Mouse (Mus musculus): ENCODE data around the gene Olfr305. TPM values are rescaled to one million over a fixed set of nuclear protein-coding genes. Genes with fewer than 3 reads are reported as not detected.
"Not testable (repeated sequence)": the region's sequence is repeated elsewhere in the genome, so short reads cannot be mapped to it uniquely, and the experiment has no call there.

Olfr305 gene
- not detected for polyA plus RNA-seq (2021)

GRCm38 (mm10) chr7:86366828-86367227, at the start of gene Olfr305:
Gene Olfr305 (minus strand): TSS chr7:86366928.
- DNase-seq (ENCODE audit: low read depth, low spot score) (no peak), ATAC-seq (no peak)
- H3K27me3 ChIP-seq: no peaks in the 10 kb centered on the region
- POLR2A ChIA-PET: no interaction called here
- CTCF ChIA-PET: no interaction called here
- TF ChIP-seq CTCF (IDR thresholded peaks at IDR 0.05): no peak
- in situ Hi-C loops (cut with MboI; ENCODE audit: low pct_unique_long_range_greater_than_20kb): no loop called here

GRCm38 (mm10) chr7:86403546-86403945, 36.8 kb upstream of the Olfr305 start, which contains the start of gene Olfr301:
Gene Olfr301 (plus strand): TSS chr7:86403846.
- POLR2A ChIA-PET: no interaction called here
- no peaks in the 10 kb centered on the region for H3K27me3 ChIP-seq
- in situ Hi-C loops (cut with MboI; ENCODE audit: low pct_unique_long_range_greater_than_20kb): no loop called here
- CTCF ChIA-PET: no interaction called here
- no peak for TF ChIP-seq CTCF (IDR thresholded peaks at IDR 0.05)
- no peak for DNase-seq (ENCODE audit: low read depth, low spot score)
- no peak for ATAC-seq

- in situ Hi-C loops (cut with MboI; ENCODE audit: low pct_unique_long_range_greater_than_20kb): no loop called here
- no peak for ATAC-seq
- CTCF ChIA-PET: no interaction called here
- POLR2A ChIA-PET: no interaction called here
- no peaks in the 10 kb centered on the region for H3K27me3 ChIP-seq
- TF ChIP-seq CTCF (IDR thresholded peaks at IDR 0.05): no peak
- no peak for DNase-seq (ENCODE audit: low read depth, low spot score)
Observed at GRCm38 (mm10) chr7:86397689-86398088, 31.0 kb upstream of the Olfr305 start, which contains the start of gene Olfr303. Gene Olfr303 (minus strand): TSS chr7:86397789.

GRCm38 (mm10) chr7:86386558-86386957, 19.8 kb upstream of the Olfr305 start, which contains the start of gene Olfr304:
Gene Olfr304 (minus strand): TSS chr7:86386658.
- no peak for TF ChIP-seq CTCF (IDR thresholded peaks at IDR 0.05)
- ATAC-seq (no peak), DNase-seq (ENCODE audit: low read depth, low spot score) (no peak)
- CTCF ChIA-PET: no interaction called here
- H3K27me3 ChIP-seq: no peaks in the 10 kb centered on the region
- in situ Hi-C loops (cut with MboI; ENCODE audit: low pct_unique_long_range_greater_than_20kb): no loop called here
- POLR2A ChIA-PET: no interaction called here

GRCm38 (mm10) chr7:86385769-86386168, 19.0 kb upstream of the Olfr305 start:
- POLR2A ChIA-PET: no interaction called here
- CTCF ChIA-PET: no interaction called here
- peak; percentile 16 for TF ChIP-seq CTCF (IDR thresholded peaks at IDR 0.05)
- DNase-seq (ENCODE audit: low read depth, low spot score): no peak
- in situ Hi-C loops (cut with MboI; ENCODE audit: low pct_unique_long_range_greater_than_20kb): no loop called here
- ATAC-seq: no peak
- no peaks in the 10 kb centered on the region for H3K27me3 ChIP-seq

GRCm38 (mm10) chr7:86346296-86346695, 20.4 kb downstream of the Olfr305 start:
- in situ Hi-C loops (cut with MboI; ENCODE audit: low pct_unique_long_range_greater_than_20kb); DNase-seq (ENCODE audit: low read depth, low spot score); ATAC-seq; H3K27me3 ChIP-seq; CTCF ChIA-PET; POLR2A ChIA-PET: not testable (repeated sequence)

GRCm38 (mm10) chr7:86344253-86344652, 22.5 kb downstream of the Olfr305 start:
- H3K27me3 ChIP-seq: no peaks in the 10 kb centered on the region
- no peak for DNase-seq (ENCODE audit: low read depth, low spot score)
- TF ChIP-seq CTCF (IDR thresholded peaks at IDR 0.05): no peak
- ChIA-PET CTCF (no interaction called here), POLR2A (no interaction called here)
- in situ Hi-C loops (cut with MboI; ENCODE audit: low pct_unique_long_range_greater_than_20kb): no loop called here
- no peak for ATAC-seq

- in situ Hi-C loops (cut with MboI; ENCODE audit: low pct_unique_long_range_greater_than_20kb): no loop called here
Observed at GRCm38 (mm10) chr7:86342881-86343565, 23.7 kb downstream of the Olfr305 start.

GRCm38 (mm10) chr7:86337486-86337885, 29.2 kb downstream of the Olfr305 start, which contains the start of gene Olfr307:
Gene Olfr307 (minus strand): TSS chr7:86337586.
- no peaks in the 10 kb centered on the region for H3K27me3 ChIP-seq
- ATAC-seq: no peak
- CTCF ChIA-PET: no interaction called here
- TF ChIP-seq CTCF (IDR thresholded peaks at IDR 0.05): no peak
- POLR2A ChIA-PET: no interaction called here
- in situ Hi-C loops (cut with MboI; ENCODE audit: low pct_unique_long_range_greater_than_20kb): no loop called here
- DNase-seq (ENCODE audit: low read depth, low spot score): no peak

More at GRCm38 (mm10) chr7:86342881-86343565, 23.7 kb downstream of the Olfr305 start:
- ChIA-PET CTCF (no interaction called here), POLR2A (no interaction called here)
- no peak for ATAC-seq
- TF ChIP-seq CTCF (IDR thresholded peaks at IDR 0.05): no peak
- no peak for DNase-seq (ENCODE audit: low read depth, low spot score)
- H3K27me3 ChIP-seq: no peaks in the 10 kb centered on the region

GRCm38 (mm10) chr7:86325530-86325929, 41.2 kb downstream of the Olfr305 start, which contains the start of gene Olfr308:
Gene Olfr308 (minus strand): TSS chr7:86325630.
- no peaks in the 10 kb centered on the region for H3K27me3 ChIP-seq
- DNase-seq (ENCODE audit: low read depth, low spot score) (no peak), ATAC-seq (no peak)
- POLR2A ChIA-PET: no interaction called here
- CTCF ChIA-PET: no interaction called here
- in situ Hi-C loops (cut with MboI; ENCODE audit: low pct_unique_long_range_greater_than_20kb): no loop called here
- no peak for TF ChIP-seq CTCF (IDR thresholded peaks at IDR 0.05)

- DNase-seq (ENCODE audit: low read depth, low spot score) (no peak), ATAC-seq (no peak)
- CTCF ChIA-PET: no interaction called here
Observed at GRCm38 (mm10) chr7:86321323-86321722, 45.4 kb downstream of the Olfr305 start.

GRCm38 (mm10) chr7:86313608-86314007, 53.1 kb downstream of the Olfr305 start, which contains the start of gene Olfr309:
Gene Olfr309 (minus strand): TSS chr7:86313708.
- no peak for DNase-seq (ENCODE audit: low read depth, low spot score)
- ATAC-seq: no peak
- TF ChIP-seq CTCF (IDR thresholded peaks at IDR 0.05): no peak
- ChIA-PET CTCF (no interaction called here), POLR2A (no interaction called here)
- no peaks in the 10 kb centered on the region for H3K27me3 ChIP-seq
- in situ Hi-C loops (cut with MboI; ENCODE audit: low pct_unique_long_range_greater_than_20kb): no loop called here

More at GRCm38 (mm10) chr7:86321323-86321722, 45.4 kb downstream of the Olfr305 start:
- POLR2A ChIA-PET: no interaction called here
- in situ Hi-C loops (cut with MboI; ENCODE audit: low pct_unique_long_range_greater_than_20kb): no loop called here
- TF ChIP-seq CTCF (IDR thresholded peaks at IDR 0.05): no peak
- H3K27me3 ChIP-seq: no peaks in the 10 kb centered on the region

Other genes starting within 250 kb of the Olfr305 start
- gene Vmn2r75, start 195.2 kb downstream of the Olfr305 start, polyA plus RNA-seq (2021): not detected
- gene Vmn2r76, start 120.6 kb downstream of the Olfr305 start, polyA plus RNA-seq (2021): under 0.01 TPM
- not detected for gene Olfr310, start 89.8 kb downstream of the Olfr305 start, polyA plus RNA-seq (2021)
- gene Olfr309, start 53.2 kb downstream of the Olfr305 start, polyA plus RNA-seq (2021): not detected
- not detected for gene Olfr308, start 41.3 kb downstream of the Olfr305 start, polyA plus RNA-seq (2021)
- gene Olfr307, start 29.3 kb downstream of the Olfr305 start, polyA plus RNA-seq (2021): not detected
- not detected for gene Olfr304, start 19.7 kb upstream of the Olfr305 start, polyA plus RNA-seq (2021)
- not detected for gene Olfr303, start 30.9 kb upstream of the Olfr305 start, polyA plus RNA-seq (2021)
- not detected for gene Olfr301, start 36.9 kb upstream of the Olfr305 start, polyA plus RNA-seq (2021)
- gene Olfr299, start 93.0 kb upstream of the Olfr305 start, polyA plus RNA-seq (2021): not detected
- gene Olfr298, start 125.6 kb upstream of the Olfr305 start, polyA plus RNA-seq (2021): not detected
- not detected for gene Olfr297, start 153.0 kb upstream of the Olfr305 start, polyA plus RNA-seq (2021)
- not detected for gene Olfr295, start 216.9 kb upstream of the Olfr305 start, polyA plus RNA-seq (2021)
- gene Olfr294, start 249.7 kb upstream of the Olfr305 start, polyA plus RNA-seq (2021): not detected